Mouse (Mus musculus): Measurements from ENCODE around the gene Gm49384. TPM values are rescaled to one million over a fixed set of nuclear protein-coding genes. Genes with fewer than 3 reads are reported as not detected.
"Not testable (repeated sequence)": the region's sequence is repeated elsewhere in the genome, so short reads cannot be mapped to it uniquely, and the experiment has no call there.

Gene Gm49384
- polyA plus RNA-seq, 1 experiment from 2014 or later: 17.5 TPM

DNA sequence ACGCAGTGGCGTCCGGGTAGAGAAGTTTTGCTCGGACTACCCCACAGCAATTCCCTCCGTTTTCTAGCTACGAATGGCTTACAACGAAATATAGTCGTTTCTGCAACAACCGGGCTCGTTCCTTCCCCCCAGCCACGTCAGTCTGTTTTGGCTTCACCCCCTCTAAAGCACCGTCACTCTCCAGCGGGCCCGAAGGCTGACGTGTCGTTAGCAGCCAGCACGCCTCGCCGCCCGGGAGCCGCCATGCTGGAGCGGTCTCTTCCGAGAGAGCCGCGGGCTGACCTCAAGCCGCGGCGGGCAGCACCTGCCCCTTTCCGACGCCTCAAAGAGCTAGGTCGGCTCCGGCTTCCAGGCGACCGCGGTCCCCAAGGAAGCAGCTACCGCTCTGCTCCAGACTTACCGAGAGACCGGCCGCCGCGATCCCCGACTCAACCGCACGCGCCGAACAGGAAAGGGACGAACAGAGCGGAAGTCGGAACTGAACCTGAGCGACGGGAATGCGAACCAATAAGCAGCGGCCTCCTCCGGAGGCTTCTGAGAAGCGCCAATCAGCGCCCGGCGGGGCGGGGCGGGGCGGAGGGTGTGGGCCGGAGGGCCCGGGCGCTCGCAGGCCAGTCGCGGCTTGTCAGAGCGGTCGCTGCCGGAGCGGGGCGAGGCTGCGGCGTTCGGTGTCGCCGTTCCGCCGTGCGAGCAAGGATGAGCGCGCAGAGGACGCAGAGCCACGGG, 20.3 kb downstream of the Gm49384 start, which contains the start of the genes Rpl36al and Mgat2:
TSS of gene Rpl36al (minus strand) at position 501 of the 726 bp plus-strand sequence.
TSS of gene Mgat2 (plus strand) at position 575 of the 726 bp plus-strand sequence.
- WGBS: under 1% methylated on average over 84 of the region's 84 CpGs
- H3K36me3 ChIP-seq: peaks cover 11% of the 10 kb centered on the region
- peak; percentile 99 for ATAC-seq (ENCODE audit: insufficient number of reproducible peaks, low FRiP score, low TSS enrichment, low read depth)

DNA sequence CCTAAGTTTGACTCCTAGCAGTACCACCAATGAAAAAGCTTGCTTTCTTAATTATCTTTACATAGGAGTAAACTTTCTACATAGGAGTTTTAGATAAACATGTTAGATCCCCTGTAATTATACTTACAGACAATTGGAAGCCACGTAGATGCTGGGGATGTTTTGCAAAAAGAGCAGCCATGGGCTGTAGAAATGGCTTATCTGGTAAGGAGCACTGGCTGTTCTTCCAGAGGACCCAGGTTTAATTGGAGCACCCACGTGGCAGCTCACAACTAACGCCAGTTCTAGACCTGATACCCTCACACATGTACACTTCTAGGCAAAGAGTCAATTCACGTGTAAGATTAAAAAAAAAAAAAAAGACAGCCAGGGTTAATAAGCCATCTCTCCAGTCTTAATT, 22.3 kb downstream of the Gm49384 start:
- H3K4me2 ChIP-seq (replicated peaks): no peak overlapping the region
- ATAC-seq (ENCODE audit: insufficient number of reproducible peaks, low FRiP score, low TSS enrichment, low read depth): no peak
- no peaks in the 10 kb centered on the region for H3K9me3 ChIP-seq (replicated peaks)
- H3K9ac ChIP-seq: no peak overlapping the region
- H3K27ac ChIP-seq (replicated peaks): no peak overlapping the region
- 83% methylated on average over 4 of the region's 4 CpGs for WGBS
- H3K36me3 ChIP-seq: peaks cover 11% of the 10 kb centered on the region
- no peak overlapping the region for H3K4me3 ChIP-seq (replicated peaks)
- H3K27me3 ChIP-seq: no peaks in the 10 kb centered on the region
- peaks cover 16% of the 10 kb centered on the region for H3K4me1 ChIP-seq

More for the DNA sequence above, 20.3 kb downstream of the Gm49384 start, which contains the start of the genes Rpl36al and Mgat2:
- Histone ChIP-seq H3K27ac (replicated peaks) (peak within 1 kb of the TSS; percentile 91), H3K4me1 (peaks cover 23% of the 10 kb centered on the region), H3K4me3 (replicated peaks) (peak within 1 kb of the TSS; percentile 90), H3K9ac (peak within 1 kb of the TSS; percentile 84), H3K4me2 (replicated peaks) (peak within 1 kb of the TSS; percentile 90), H3K9me3 (replicated peaks) (no peaks in the 10 kb centered on the region), H3K27me3 (no peaks in the 10 kb centered on the region)

DNA sequence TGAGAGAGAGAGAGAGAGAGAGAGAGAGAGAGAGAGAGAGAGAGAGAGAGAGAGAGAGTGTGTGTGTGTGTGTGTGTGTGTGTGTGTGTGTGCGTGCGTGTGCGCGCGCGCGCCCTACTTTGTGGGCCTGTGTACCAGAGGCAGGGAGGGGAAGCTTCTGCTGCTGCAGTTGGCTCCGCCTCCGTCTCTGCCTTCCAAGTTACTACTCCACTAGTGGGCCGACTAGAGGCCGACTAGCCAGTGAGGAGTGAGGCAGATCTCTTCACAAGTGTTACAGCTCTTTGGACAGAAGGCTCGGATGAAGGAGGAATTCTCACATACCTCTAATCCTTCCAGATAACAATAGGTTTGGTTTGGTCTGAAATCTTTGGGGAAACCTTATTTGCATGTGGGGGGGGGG, 24.7 kb downstream of the Gm49384 start:
- H3K4me1 ChIP-seq: no peaks in the 10 kb centered on the region
- no peak overlapping the region for H3K4me3 ChIP-seq (replicated peaks)
- no peak overlapping the region for H3K27ac ChIP-seq (replicated peaks)
- ATAC-seq (ENCODE audit: insufficient number of reproducible peaks, low FRiP score, low TSS enrichment, low read depth): no peak
- WGBS: 70% methylated on average over 12 of the region's 12 CpGs
- H3K36me3 ChIP-seq: peaks cover 15% of the 10 kb centered on the region
- H3K27me3 ChIP-seq: no peaks in the 10 kb centered on the region
- no peak overlapping the region for H3K9ac ChIP-seq
- H3K4me2 ChIP-seq (replicated peaks): no peak overlapping the region
- H3K9me3 ChIP-seq (replicated peaks): no peaks in the 10 kb centered on the region

DNA sequence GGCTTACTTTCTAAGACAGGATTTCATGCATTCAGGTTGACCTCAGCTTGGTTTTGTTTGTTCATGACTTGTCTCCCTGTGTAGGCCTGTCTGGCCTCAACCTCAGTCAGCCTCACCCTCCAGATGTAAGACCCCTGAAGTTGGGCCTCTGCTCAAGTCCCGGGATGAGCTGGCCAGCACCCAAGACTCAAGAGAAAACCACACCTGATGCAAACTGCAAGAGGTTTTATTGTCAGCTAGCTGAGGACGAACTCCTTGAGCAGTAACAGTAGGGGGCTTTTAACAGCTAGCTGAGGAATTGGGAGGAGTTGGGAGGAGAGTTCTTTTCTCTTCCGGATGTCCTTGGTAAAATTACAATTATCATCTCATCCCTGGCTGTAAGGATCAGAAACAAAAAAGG, 26.5 kb downstream of the Gm49384 start:
- no peaks in the 10 kb centered on the region for H3K4me1 ChIP-seq
- no peak for ATAC-seq (ENCODE audit: insufficient number of reproducible peaks, low FRiP score, low TSS enrichment, low read depth)
- no peak overlapping the region for H3K9ac ChIP-seq
- no peak overlapping the region for H3K27ac ChIP-seq (replicated peaks)
- no peak overlapping the region for H3K4me3 ChIP-seq (replicated peaks)
- H3K4me2 ChIP-seq (replicated peaks): no peak overlapping the region
- no peaks in the 10 kb centered on the region for H3K9me3 ChIP-seq (replicated peaks)
- no peaks in the 10 kb centered on the region for H3K27me3 ChIP-seq
- WGBS: 82% methylated on average over 3 of the region's 3 CpGs
- H3K36me3 ChIP-seq: peaks cover 15% of the 10 kb centered on the region

DNA sequence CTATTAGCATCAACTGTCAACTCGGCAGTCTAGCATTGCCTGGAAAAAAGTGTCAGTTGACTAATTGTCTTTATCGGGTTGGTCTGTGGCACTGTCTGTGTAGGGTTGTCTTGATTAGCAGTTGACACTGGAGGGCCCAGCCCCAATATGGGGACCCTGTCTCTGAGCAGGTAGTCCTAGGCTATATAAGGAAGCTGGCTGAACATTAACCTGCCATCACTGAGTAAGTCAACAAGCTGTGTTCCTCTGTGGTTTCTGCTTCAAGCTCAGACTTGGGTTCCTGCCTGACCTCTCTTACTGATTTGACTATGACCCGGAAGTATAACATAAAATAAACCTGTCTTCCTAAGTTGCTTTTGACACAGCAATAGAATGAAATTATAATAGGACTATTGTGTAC, 28.1 kb downstream of the Gm49384 start:
- Histone ChIP-seq H3K27ac (replicated peaks) (no peak overlapping the region), H3K4me2 (replicated peaks) (no peak overlapping the region), H3K36me3 (peaks cover 6% of the 10 kb centered on the region; the same call in 1 of the 2 replicates), H3K9ac (no peak overlapping the region), H3K27me3 (no peaks in the 10 kb centered on the region), H3K4me3 (replicated peaks) (no peak overlapping the region), H3K4me1 (no peaks in the 10 kb centered on the region), H3K9me3 (replicated peaks) (no peaks in the 10 kb centered on the region)
- no peak for ATAC-seq (ENCODE audit: insufficient number of reproducible peaks, low FRiP score, low TSS enrichment, low read depth)
- 92% methylated on average over 3 of the region's 3 CpGs for WGBS

DNA sequence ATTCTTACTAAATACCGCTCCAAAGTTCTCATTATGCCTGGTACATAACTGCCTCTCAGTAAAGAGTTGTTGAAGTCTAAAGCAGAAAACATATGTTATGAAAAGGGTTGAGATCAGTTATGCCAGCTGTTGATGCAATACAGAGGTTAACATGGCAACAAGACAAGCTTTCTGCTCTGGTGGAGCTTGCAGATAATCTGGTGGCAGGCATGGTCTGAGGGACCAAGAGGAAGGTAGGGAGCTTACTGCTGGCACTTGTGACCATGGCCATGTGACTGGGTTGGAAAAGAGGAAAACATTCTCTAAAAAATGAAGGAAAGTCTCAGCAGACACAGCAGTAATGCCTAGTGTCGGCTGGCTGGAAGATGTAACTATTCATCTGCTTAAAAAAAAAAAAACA, 32.8 kb downstream of the Gm49384 start:
- 84% methylated on average over 2 of the region's 2 CpGs for WGBS
- H3K36me3 ChIP-seq: peaks cover 5% of the 10 kb centered on the region; the same call in 1 of the 2 replicates
- H3K4me1 ChIP-seq: peaks cover 14% of the 10 kb centered on the region
- no peak overlapping the region for H3K4me3 ChIP-seq (replicated peaks)
- H3K27ac ChIP-seq (replicated peaks): no peak overlapping the region
- H3K9ac ChIP-seq: no peak overlapping the region
- H3K4me2 ChIP-seq (replicated peaks): no peak overlapping the region
- ATAC-seq (ENCODE audit: insufficient number of reproducible peaks, low FRiP score, low TSS enrichment, low read depth): no peak
- H3K27me3 ChIP-seq: no peaks in the 10 kb centered on the region
- H3K9me3 ChIP-seq (replicated peaks): no peaks in the 10 kb centered on the region

DNA sequence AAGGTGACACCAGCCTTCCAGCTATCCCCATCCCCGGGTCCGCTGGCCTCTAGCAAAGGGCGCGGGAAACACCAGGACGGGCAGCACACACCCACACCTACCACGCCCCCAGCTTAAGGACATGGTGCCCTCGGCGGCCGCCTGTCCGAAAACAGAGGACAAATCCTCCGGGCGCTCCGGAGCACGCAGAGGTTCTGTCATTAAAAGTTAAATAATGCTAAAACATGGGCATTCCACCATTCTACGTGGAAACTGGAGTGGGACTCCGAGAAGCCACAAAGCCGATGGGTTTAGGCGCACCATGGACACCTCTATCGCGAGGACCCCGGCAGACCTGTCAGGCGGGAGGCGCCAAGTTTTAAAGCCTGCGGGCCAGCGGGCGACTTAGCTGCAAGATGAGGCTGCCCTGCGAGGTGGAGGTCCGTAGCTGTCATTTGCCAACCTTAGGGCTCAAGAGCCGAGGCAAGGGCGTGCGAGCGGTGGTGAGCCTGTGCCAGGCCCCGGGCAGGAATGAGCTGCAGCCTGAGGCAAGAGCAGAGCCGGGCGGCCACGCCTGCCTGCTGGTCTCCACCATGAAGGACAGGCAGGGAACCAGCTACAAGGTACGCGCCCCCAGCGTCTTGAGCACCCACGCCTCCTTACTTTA, 35.5 kb downstream of the Gm49384 start, which contains the start of gene Lrr1:
TSS of gene Lrr1 (plus strand) at position 354 of the 646 bp plus-strand sequence.
- no peaks in the 10 kb centered on the region for H3K9me3 ChIP-seq (replicated peaks)
- peaks cover 14% of the 10 kb centered on the region for H3K4me1 ChIP-seq
- WGBS: under 1% methylated on average over 40 of the region's 40 CpGs
- H3K4me3 ChIP-seq (replicated peaks): peak within 1 kb of the TSS; percentile 68
- H3K4me2 ChIP-seq (replicated peaks): peak within 1 kb of the TSS; percentile 84
- peak within 1 kb of the TSS; percentile 55 for H3K9ac ChIP-seq
- H3K36me3 ChIP-seq: no peaks in the 10 kb centered on the region
- peak; percentile 90 for ATAC-seq (ENCODE audit: insufficient number of reproducible peaks, low FRiP score, low TSS enrichment, low read depth)
- no peaks in the 10 kb centered on the region for H3K27me3 ChIP-seq
- H3K27ac ChIP-seq (replicated peaks): peak within 1 kb of the TSS; percentile 78; the same call in 1 of the 2 replicates

DNA sequence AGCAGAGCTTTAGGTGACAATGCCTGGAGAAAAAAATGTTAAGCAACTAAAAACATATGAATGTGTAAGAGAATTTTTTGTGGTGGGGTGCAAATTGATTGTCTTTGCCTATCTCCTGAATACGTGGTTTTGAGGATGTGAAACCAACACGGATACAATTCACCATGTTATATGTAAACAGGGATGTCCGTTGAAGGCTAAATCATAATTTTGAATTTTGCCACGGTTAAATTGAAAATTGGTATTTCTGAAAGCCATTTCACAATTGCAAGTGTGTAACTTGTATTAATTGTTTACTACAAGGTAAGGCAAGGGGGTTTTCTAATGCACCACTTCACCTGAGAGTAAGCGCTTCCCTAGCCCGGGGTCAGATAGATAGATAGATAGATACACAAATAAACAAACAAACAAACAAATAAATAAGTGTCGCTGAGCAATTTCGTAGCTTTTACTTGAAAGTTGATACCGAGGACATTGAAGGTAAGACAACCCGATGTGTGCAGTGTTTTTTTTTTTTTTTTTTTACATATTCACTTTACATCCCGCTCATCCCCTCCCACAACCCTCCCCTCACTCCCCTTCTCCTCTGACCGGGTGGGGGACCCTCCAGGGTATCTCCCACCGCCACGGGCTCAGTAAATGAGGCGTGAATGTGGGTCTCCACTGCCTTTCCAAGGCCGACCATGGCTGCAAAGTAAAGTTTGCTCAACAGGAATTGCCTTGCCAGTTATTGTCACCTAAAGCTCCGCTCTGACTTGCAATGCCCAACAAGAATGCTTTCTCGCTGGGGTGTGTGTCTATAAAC, 36.2 kb downstream of the Gm49384 start:
- Histone ChIP-seq H3K27ac (replicated peaks) (no peak overlapping the region), H3K27me3 (no peaks in the 10 kb centered on the region), H3K4me1 (peaks cover 14% of the 10 kb centered on the region), H3K9ac (peak overlapping the region; percentile 55), H3K4me3 (replicated peaks) (peak overlapping the region; percentile 68), H3K4me2 (replicated peaks) (peak overlapping the region; percentile 84), H3K9me3 (replicated peaks) (no peaks in the 10 kb centered on the region), H3K36me3 (no peaks in the 10 kb centered on the region)
- WGBS: 7% methylated on average over 18 of the region's 18 CpGs
- ATAC-seq (ENCODE audit: insufficient number of reproducible peaks, low FRiP score, low TSS enrichment, low read depth): peak; percentile 16; the same call in 1 of the 2 replicates

DNA sequence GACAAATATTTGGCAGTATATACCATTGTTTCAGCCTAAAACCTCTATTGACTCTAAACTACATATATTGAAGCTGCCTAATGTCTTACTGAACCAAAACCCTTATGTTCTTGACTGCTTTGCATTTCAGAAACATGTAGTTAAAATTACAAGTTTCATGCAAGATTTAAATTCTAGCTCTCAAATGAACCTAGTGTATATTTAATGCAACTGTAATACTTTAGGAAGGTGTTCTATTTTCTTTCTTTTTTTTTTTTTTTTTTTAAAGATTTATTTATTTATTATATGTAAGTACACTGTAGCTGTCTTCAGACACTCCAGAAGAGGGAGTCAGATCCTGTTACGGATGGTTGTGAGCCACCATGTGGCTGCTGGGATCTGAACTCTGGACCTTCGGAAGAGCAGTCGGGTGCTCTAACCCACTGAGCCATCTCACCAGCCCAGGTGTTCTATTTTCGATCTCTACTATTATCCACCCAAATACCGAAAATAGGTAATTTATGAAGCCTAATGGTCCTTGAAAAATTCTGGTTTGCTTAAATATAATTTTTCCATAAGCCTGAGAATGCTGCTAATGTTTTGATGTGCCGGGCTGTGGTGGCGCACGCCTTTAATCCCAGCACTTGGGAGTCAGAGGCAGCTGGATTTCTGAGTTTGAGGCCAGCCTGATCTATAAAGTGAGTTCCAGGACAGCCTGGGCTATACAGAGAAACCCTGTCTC, 37.0 kb downstream of the Gm49384 start:
- ATAC-seq (ENCODE audit: insufficient number of reproducible peaks, low FRiP score, low TSS enrichment, low read depth); H3K4me3 ChIP-seq (replicated peaks): not testable (repeated sequence)

DNA sequence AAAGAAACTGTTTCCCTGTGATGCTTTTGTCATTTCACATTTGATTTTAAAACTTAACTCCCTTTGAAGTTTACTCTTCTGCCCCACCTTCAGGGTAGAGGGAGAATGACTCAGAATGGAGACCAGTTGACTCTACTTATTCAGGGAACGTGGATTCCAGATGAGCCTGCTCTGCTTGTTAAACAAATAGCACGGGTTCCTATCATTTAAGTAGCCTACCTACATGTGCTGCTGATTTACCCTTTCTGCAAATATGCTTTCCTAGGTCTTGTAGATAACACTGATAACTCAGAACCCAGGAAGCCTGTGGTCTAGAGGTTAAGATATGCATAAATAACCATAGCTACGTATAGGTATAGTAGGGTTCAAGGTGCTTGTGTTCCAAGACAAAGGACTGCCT, 39.2 kb downstream of the Gm49384 start:
- 41% methylated on average over 3 of the region's 3 CpGs for WGBS
- no peak overlapping the region for H3K9ac ChIP-seq

More for the DNA sequence above, 37.0 kb downstream of the Gm49384 start:
- WGBS: 68% methylated on average over 8 of the region's 8 CpGs
- H3K9ac ChIP-seq; H3K4me2 ChIP-seq (replicated peaks); H3K9me3 ChIP-seq (replicated peaks); H3K27me3 ChIP-seq; H3K36me3 ChIP-seq; H3K27ac ChIP-seq (replicated peaks): not testable (repeated sequence)
- peaks cover 14% of the 10 kb centered on the region for H3K4me1 ChIP-seq

More for the DNA sequence above, 39.2 kb downstream of the Gm49384 start:
- Histone ChIP-seq H3K27ac (replicated peaks) (no peak overlapping the region), H3K4me3 (replicated peaks) (no peak overlapping the region), H3K36me3 (no peaks in the 10 kb centered on the region), H3K9me3 (replicated peaks) (no peaks in the 10 kb centered on the region), H3K4me1 (peaks cover 11% of the 10 kb centered on the region), H3K27me3 (no peaks in the 10 kb centered on the region), H3K4me2 (replicated peaks) (no peak overlapping the region)
- no peak for ATAC-seq (ENCODE audit: insufficient number of reproducible peaks, low FRiP score, low TSS enrichment, low read depth)

Measured in embryonic facial prominence, embryonic 15.5 days (tissue).